Mouse (Mus musculus) cerebellum, adult 9-10 months (tissue): ENCODE results near the gene Abhd16b.

Experiments
- DNase-seq: peaks from one replicate; pipeline ENCODE4 v3.0.0; 2022

Abhd16b gene

GRCm38 (mm10) chr2:181493156-181493927 is at the start of gene Abhd16b:
Gene Abhd16b, plus strand, starts transcription at chr2:181493206.
- DNase-seq = no peak

- DNase-seq = peak; percentile 78
These were observed 40.8 kb upstream of the Abhd16b start for GRCm38 (mm10) chr2:181452181-181452580.

DNA sequence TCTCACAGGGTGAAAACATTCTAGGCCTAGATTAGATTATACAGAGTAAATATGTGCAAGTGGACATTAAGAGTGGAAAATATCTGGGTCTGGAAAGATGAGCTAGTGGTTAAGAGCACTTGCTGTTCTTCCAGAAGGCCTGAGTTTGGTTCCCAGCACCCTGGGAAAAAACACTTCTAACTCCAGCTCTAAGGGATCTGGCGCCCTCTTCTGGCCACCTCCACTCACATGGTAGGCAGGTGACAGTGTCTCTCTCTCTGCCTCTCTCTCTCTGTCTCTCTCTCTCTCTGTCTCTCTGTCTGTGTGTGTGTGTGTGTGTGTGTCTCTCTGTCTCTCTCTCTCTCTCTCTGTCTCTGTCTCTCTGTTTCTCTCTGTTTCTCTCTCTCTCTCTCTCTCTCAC is 39.7 kb upstream of the Abhd16b start:
- DNase-seq = no peak

DNA sequence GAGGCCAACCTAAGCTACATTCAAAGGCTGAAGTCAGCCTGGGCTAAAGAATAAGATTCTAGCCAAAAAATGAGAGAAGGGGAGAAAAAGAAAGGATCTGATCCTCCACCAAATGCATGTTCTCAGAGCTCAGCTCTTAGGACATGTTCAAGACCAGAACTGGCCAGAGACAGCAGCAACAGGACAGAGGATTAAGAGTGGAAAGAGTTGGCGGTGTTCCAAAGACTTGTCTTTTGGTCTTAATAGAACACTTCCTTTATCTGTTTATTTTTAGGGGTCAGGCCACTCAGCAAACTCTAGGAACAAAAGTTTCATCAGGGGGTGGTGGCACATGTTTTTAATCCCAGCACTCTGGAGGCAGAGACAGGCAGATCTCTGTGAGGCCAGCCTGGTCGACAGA is 37.1 kb upstream of the Abhd16b start:
- peak; percentile 61 for DNase-seq

GRCm38 (mm10) chr2:181457831-181458230 is 35.2 kb upstream of the Abhd16b start:
- DNase-seq = no peak

- peak; percentile 68 for DNase-seq
These were observed 34.4 kb upstream of the Abhd16b start for GRCm38 (mm10) chr2:181458411-181459152.

- DNase-seq = peak; percentile 82
These were observed 33.8 kb upstream of the Abhd16b start, which contains the start of gene Zbtb46 for GRCm38 (mm10) chr2:181459153-181459672. Gene Zbtb46, minus strand, starts transcription at chr2:181459426.

- DNase-seq = peak; percentile 82
These were observed 33.1 kb upstream of the Abhd16b start for GRCm38 (mm10) chr2:181459673-181460621.

DNA sequence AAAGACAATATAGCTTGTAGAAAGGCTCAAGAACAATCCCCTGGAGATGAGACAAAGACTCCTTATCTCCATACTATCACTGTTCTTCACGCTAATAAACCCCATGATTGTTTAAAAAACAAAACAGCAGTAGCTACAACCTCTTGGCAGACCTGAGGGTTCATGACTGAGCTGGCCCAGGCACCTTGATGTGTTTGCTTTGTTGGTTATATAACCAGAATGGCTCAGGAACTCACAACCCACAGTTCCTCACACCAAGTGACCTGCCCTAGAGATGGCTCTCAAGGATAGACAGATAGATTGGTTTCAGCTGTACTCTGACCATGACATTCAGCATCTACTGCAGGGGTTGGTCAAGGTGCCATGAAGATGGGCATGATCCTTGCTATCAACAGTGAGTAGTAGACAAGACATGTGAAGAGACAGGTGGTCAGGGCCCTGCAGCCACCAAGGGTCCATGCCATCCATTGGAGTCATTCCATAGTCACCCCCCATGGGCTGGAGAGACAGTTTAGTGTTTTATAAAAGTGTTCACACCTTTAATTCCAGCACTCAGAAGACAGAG is 31.4 kb upstream of the Abhd16b start:
- DNase-seq = peak; percentile 67

DNA sequence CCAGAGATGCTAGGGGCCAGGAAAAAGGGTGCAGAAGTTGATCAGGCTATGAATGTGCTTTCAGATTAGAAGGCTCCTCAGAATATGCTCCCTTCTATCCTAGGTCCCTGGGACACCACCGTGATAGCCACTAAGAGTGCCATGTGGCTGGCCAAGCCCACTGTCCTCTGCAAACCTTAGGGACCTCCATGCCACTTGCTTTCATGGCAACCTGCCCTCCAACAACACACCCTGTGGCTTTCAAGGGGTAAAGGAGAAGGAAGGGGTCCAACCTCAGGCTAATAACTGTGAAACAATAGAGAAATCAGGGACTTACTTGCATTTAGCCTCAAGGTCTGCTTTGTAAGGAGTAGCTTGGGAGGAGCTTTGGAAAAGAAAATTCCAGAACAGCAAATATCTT is 30.4 kb upstream of the Abhd16b start:
- no peak for DNase-seq

- peak; percentile 98 for DNase-seq
These were observed 29.8 kb upstream of the Abhd16b start for GRCm38 (mm10) chr2:181463008-181463738.

DNA sequence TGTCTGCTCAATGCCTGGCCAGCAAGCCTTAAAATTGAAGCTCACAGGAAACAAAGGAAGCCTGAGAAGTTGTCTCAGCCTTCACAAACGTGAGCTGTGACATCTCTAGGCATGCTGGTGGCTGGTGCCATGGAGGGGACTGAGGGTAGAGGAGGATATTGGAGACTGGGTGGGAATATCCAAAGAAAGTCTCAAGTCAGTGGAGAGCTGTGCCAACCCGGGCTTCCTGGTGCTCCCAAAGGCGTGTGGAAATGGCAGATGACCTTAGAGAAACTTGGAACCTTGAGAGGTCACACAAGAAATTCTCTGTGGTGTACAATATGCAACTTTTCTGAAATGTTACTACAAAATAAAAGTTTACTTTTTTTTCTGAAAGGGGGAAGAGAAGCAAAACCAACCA is 27.6 kb upstream of the Abhd16b start:
- DNase-seq = peak; percentile 41

DNA sequence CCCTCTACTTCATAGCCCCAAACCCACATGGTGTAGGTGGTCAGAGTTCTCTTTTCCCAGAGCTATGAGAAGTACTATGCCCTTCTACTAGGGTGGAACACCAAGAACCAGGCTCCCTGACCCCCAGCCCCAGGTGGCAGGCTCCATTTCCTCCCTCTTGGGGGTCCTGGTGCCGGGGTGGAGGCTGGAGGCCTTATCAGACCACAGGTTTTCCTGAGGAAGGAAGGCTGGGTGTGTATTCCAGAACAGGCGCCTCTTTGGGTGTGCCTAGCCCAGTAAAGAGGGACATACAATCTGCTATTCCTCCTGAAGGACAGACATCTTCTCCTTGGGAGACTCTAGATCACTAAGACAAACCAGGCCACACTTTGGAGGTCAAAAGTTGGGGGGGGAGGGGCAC is 22.7 kb upstream of the Abhd16b start:
- no peak for DNase-seq

- DNase-seq = peak; percentile 45
These were observed 21.8 kb upstream of the Abhd16b start for GRCm38 (mm10) chr2:181471246-181471645.

- no peak for DNase-seq
These were observed 20.7 kb upstream of the Abhd16b start for GRCm38 (mm10) chr2:181472256-181472827.

- DNase-seq = no peak
These were observed 9.9 kb upstream of the Abhd16b start for GRCm38 (mm10) chr2:181483120-181483519.

DNA sequence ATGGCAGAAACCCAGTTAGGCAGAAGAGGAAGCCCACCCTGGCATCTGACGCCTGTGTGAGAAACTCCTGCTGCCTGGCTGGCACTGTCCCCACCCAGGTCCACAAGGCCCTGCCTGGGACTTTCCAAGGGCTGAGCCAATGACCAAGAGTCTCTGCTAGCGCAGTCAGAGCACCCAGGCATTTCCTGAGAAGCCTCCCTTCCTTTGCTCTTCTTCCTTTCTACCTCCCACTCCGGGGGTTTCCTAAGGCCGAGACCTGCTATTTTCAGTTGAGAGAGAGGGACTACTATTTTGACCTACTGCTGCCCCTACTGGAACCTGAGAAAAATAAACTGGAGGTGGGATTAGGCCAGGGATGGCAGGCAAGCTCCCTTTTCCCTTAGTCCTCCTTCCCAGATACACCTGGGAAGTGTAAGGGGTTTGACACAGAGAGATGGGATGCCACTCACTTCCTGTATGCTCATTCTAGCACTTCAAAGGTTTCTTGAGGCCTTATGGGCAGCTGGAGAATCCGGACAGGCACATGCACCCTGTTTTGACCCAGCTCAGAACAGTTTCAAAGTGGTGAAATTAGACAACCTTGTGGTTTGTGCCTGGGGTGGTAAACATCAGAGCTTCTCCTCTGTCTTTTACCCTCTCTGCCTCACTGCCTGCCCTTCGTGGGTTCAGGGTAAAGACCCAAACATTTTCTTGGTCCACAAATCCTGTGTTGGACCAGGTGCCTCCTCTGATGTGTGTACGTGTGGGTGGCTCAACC is 9.3 kb upstream of the Abhd16b start:
- DNase-seq = peak; percentile 74

GRCm38 (mm10) chr2:181484456-181485233 is 8.4 kb upstream of the Abhd16b start:
- DNase-seq = no peak

GRCm38 (mm10) chr2:181485741-181486140 is 7.3 kb upstream of the Abhd16b start:
- no peak for DNase-seq
